Mouse (Mus musculus): ENCODE results near the gene Trpm4. TPM values are rescaled to one million over a fixed set of nuclear protein-coding genes. Genes with fewer than 3 reads are reported as not detected.

The Trpm4 gene
- polyA plus RNA-seq, 1 experiment from 2014 or later: 3.9 TPM

- ATAC-seq (replicated peaks; ENCODE audit: low FRiP score): no peak
- Histone ChIP-seq H3K4me1 (replicated peaks; ENCODE audit: control insufficient read depth, insufficient read depth, low read length) (peaks cover 9% of the 10 kb centered on the region), H3K9me3 (ENCODE audit: control insufficient read depth, low read length) (no peaks in the 10 kb centered on the region), H3K4me2 (no peak overlapping the region), H3K36me3 (ENCODE audit: control insufficient read depth, insufficient read depth, low read length) (peaks cover 3% of the 10 kb centered on the region; the same call in 1 of the 2 replicates), H3K27ac (ENCODE audit: low read depth, low read length) (no peak overlapping the region), H3K27me3 (replicated peaks; ENCODE audit: control insufficient read depth, insufficient read depth, low read length) (peaks cover 11% of the 10 kb centered on the region; the same call in 1 of the 2 replicates), H3K9ac (ENCODE audit: low read depth, low read length) (no peak overlapping the region), H3K4me3 (ENCODE audit: low read depth, low read length) (no peak overlapping the region)
- DNase-seq (ENCODE audit: low spot score): no peak
- 77% methylated on average over 13 of the region's 13 CpGs for WGBS
Observed at GRCm38 (mm10) chr7:45328841-45329475, 4.6 kb downstream of the Trpm4 start.

GRCm38 (mm10) chr7:45325800-45326199 is 7.8 kb downstream of the Trpm4 start:
- H3K9ac ChIP-seq (ENCODE audit: low read depth, low read length): no peak overlapping the region
- peaks cover 5% of the 10 kb centered on the region; the same call in 1 of the 2 replicates for H3K36me3 ChIP-seq (ENCODE audit: control insufficient read depth, insufficient read depth, low read length)
- H3K4me1 ChIP-seq (replicated peaks; ENCODE audit: control insufficient read depth, insufficient read depth, low read length): no peaks in the 10 kb centered on the region
- H3K4me3 ChIP-seq (ENCODE audit: low read depth, low read length): no peak overlapping the region
- H3K27ac ChIP-seq (ENCODE audit: low read depth, low read length): no peak overlapping the region
- no peaks in the 10 kb centered on the region for H3K9me3 ChIP-seq (ENCODE audit: control insufficient read depth, low read length)
- no peaks in the 10 kb centered on the region; the same call in 1 of the 2 replicates for H3K27me3 ChIP-seq (replicated peaks; ENCODE audit: control insufficient read depth, insufficient read depth, low read length)
- H3K4me2 ChIP-seq: no peak overlapping the region
- DNase-seq (ENCODE audit: low spot score) (no peak), ATAC-seq (replicated peaks; ENCODE audit: low FRiP score) (no peak)

- Histone ChIP-seq H3K27ac (ENCODE audit: low read depth, low read length) (no peak overlapping the region), H3K27me3 (replicated peaks; ENCODE audit: control insufficient read depth, insufficient read depth, low read length) (no peaks in the 10 kb centered on the region), H3K4me1 (replicated peaks; ENCODE audit: control insufficient read depth, insufficient read depth, low read length) (no peaks in the 10 kb centered on the region), H3K9me3 (ENCODE audit: control insufficient read depth, low read length) (no peaks in the 10 kb centered on the region), H3K4me3 (ENCODE audit: low read depth, low read length) (no peak overlapping the region), H3K36me3 (ENCODE audit: control insufficient read depth, insufficient read depth, low read length) (peaks cover 5% of the 10 kb centered on the region; the same call in 1 of the 2 replicates), H3K4me2 (no peak overlapping the region), H3K9ac (ENCODE audit: low read depth, low read length) (no peak overlapping the region)
- no peak for DNase-seq (ENCODE audit: low spot score)
- no peak for ATAC-seq (replicated peaks; ENCODE audit: low FRiP score)
- WGBS: 84% methylated on average over 5 of the region's 5 CpGs
Observed at GRCm38 (mm10) chr7:45323069-45323468, 10.5 kb downstream of the Trpm4 start.

GRCm38 (mm10) chr7:45322245-45322644 is 11.3 kb downstream of the Trpm4 start:
- no peak overlapping the region for H3K27ac ChIP-seq (ENCODE audit: low read depth, low read length)
- no peak overlapping the region for H3K9ac ChIP-seq (ENCODE audit: low read depth, low read length)
- H3K9me3 ChIP-seq (ENCODE audit: control insufficient read depth, low read length): no peaks in the 10 kb centered on the region
- no peak for ATAC-seq (replicated peaks; ENCODE audit: low FRiP score)
- DNase-seq (ENCODE audit: low spot score): no peak
- no peak overlapping the region for H3K4me3 ChIP-seq (ENCODE audit: low read depth, low read length)
- H3K4me1 ChIP-seq (replicated peaks; ENCODE audit: control insufficient read depth, insufficient read depth, low read length): no peaks in the 10 kb centered on the region
- H3K27me3 ChIP-seq (replicated peaks; ENCODE audit: control insufficient read depth, insufficient read depth, low read length): no peaks in the 10 kb centered on the region
- peaks cover 5% of the 10 kb centered on the region; the same call in 1 of the 2 replicates for H3K36me3 ChIP-seq (ENCODE audit: control insufficient read depth, insufficient read depth, low read length)
- 80% methylated on average over 4 of the region's 4 CpGs for WGBS
- H3K4me2 ChIP-seq: no peak overlapping the region

GRCm38 (mm10) chr7:45316536-45316935 is 17.0 kb downstream of the Trpm4 start:
- Histone ChIP-seq H3K27me3 (replicated peaks; ENCODE audit: control insufficient read depth, insufficient read depth, low read length) (no peaks in the 10 kb centered on the region), H3K9me3 (ENCODE audit: control insufficient read depth, low read length) (no peaks in the 10 kb centered on the region), H3K4me3 (ENCODE audit: low read depth, low read length) (no peak overlapping the region), H3K36me3 (ENCODE audit: control insufficient read depth, insufficient read depth, low read length) (no peaks in the 10 kb centered on the region; the same call in 1 of the 2 replicates), H3K4me1 (replicated peaks; ENCODE audit: control insufficient read depth, insufficient read depth, low read length) (no peaks in the 10 kb centered on the region), H3K4me2 (no peak overlapping the region), H3K9ac (ENCODE audit: low read depth, low read length) (no peak overlapping the region), H3K27ac (ENCODE audit: low read depth, low read length) (no peak overlapping the region)
- 89% methylated on average over 14 of the region's 14 CpGs for WGBS
- DNase-seq (ENCODE audit: low spot score) (no peak), ATAC-seq (replicated peaks; ENCODE audit: low FRiP score) (no peak)

GRCm38 (mm10) chr7:45315182-45315701 is 18.3 kb downstream of the Trpm4 start:
- H3K4me3 ChIP-seq (ENCODE audit: low read depth, low read length): no peak overlapping the region
- no peak overlapping the region for H3K27ac ChIP-seq (ENCODE audit: low read depth, low read length)
- no peak for DNase-seq (ENCODE audit: low spot score)
- no peak overlapping the region for H3K9ac ChIP-seq (ENCODE audit: low read depth, low read length)
- no peak overlapping the region for H3K4me2 ChIP-seq
- H3K36me3 ChIP-seq (ENCODE audit: control insufficient read depth, insufficient read depth, low read length): no peaks in the 10 kb centered on the region; the same call in 1 of the 2 replicates
- ATAC-seq (replicated peaks; ENCODE audit: low FRiP score): no peak
- no peaks in the 10 kb centered on the region for H3K9me3 ChIP-seq (ENCODE audit: control insufficient read depth, low read length)
- no peaks in the 10 kb centered on the region for H3K27me3 ChIP-seq (replicated peaks; ENCODE audit: control insufficient read depth, insufficient read depth, low read length)
- 84% methylated on average over 10 of the region's 10 CpGs for WGBS
- H3K4me1 ChIP-seq (replicated peaks; ENCODE audit: control insufficient read depth, insufficient read depth, low read length): no peaks in the 10 kb centered on the region

GRCm38 (mm10) chr7:45313495-45313894 is 20.1 kb downstream of the Trpm4 start:
- Histone ChIP-seq H3K4me3 (ENCODE audit: low read depth, low read length) (no peak overlapping the region), H3K9me3 (ENCODE audit: control insufficient read depth, low read length) (no peaks in the 10 kb centered on the region), H3K27ac (ENCODE audit: low read depth, low read length) (no peak overlapping the region), H3K4me2 (no peak overlapping the region), H3K27me3 (replicated peaks; ENCODE audit: control insufficient read depth, insufficient read depth, low read length) (no peaks in the 10 kb centered on the region), H3K9ac (ENCODE audit: low read depth, low read length) (no peak overlapping the region), H3K4me1 (replicated peaks; ENCODE audit: control insufficient read depth, insufficient read depth, low read length) (0 out of 2 replicates have a peak, but pooled peaks cover 2% of the 10 kb centered on the region), H3K36me3 (ENCODE audit: control insufficient read depth, insufficient read depth, low read length) (no peaks in the 10 kb centered on the region; the same call in 1 of the 2 replicates)
- DNase-seq (ENCODE audit: low spot score) (no peak), ATAC-seq (replicated peaks; ENCODE audit: low FRiP score) (no peak)
- WGBS: 49% methylated on average over 9 of the region's 9 CpGs

GRCm38 (mm10) chr7:45312686-45313453 is 20.7 kb downstream of the Trpm4 start:
- DNase-seq (ENCODE audit: low spot score) (no peak), ATAC-seq (replicated peaks; ENCODE audit: low FRiP score) (no peak)
- H3K27ac ChIP-seq (ENCODE audit: low read depth, low read length): no peak overlapping the region
- H3K9me3 ChIP-seq (ENCODE audit: control insufficient read depth, low read length): no peaks in the 10 kb centered on the region
- H3K4me1 ChIP-seq (replicated peaks; ENCODE audit: control insufficient read depth, insufficient read depth, low read length): 0 out of 2 replicates have a peak, but pooled peaks cover 2% of the 10 kb centered on the region
- WGBS: 49% methylated on average over 10 of the region's 10 CpGs
- no peak overlapping the region for H3K4me3 ChIP-seq (ENCODE audit: low read depth, low read length)
- no peak overlapping the region for H3K9ac ChIP-seq (ENCODE audit: low read depth, low read length)
- H3K4me2 ChIP-seq: no peak overlapping the region
- no peaks in the 10 kb centered on the region; the same call in 1 of the 2 replicates for H3K36me3 ChIP-seq (ENCODE audit: control insufficient read depth, insufficient read depth, low read length)
- no peaks in the 10 kb centered on the region for H3K27me3 ChIP-seq (replicated peaks; ENCODE audit: control insufficient read depth, insufficient read depth, low read length)

Data from liver, embryonic 11.5 days (tissue).